Mouse (Mus musculus): ENCODE measurements around the gene Scn8a.

- TF ChIP-seq CTCF (IDR thresholded peaks at IDR 0.05; ENCODE audit: low read depth) (no peak), EP300 (IDR thresholded peaks at IDR 0.05; ENCODE audit: low read depth) (no peak)
These were observed 198.4 kb downstream of the Scn8a start for GRCm38 (mm10) chr15:101068029-101068428.
